Mouse (Mus musculus) CD4-positive helper T cell, adult 2 months (primary cell): ENCODE data around the gene Smarcd3.

Experiments used
- DNase-seq: peaks from one replicate; pipeline ENCODE4 v3.0.0-alpha.2; 2012; ENCODE audit warnings: low read depth, missing footprints, low spot score

The Smarcd3 gene

GRCm38 (mm10) chr5:24620626-24621025, 3.6 kb downstream of the Smarcd3 start:
- no peak for DNase-seq

- DNase-seq: no peak
Measured at GRCm38 (mm10) chr5:24620116-24620515, 4.1 kb downstream of the Smarcd3 start.

GRCm38 (mm10) chr5:24618921-24619320, 5.3 kb downstream of the Smarcd3 start:
- no peak for DNase-seq

- no peak for DNase-seq
Measured at GRCm38 (mm10) chr5:24615097-24615496, 9.1 kb downstream of the Smarcd3 start.

GRCm38 (mm10) chr5:24612302-24612649, 11.9 kb downstream of the Smarcd3 start:
- no peak for DNase-seq

- no peak for DNase-seq
Measured at GRCm38 (mm10) chr5:24611366-24612301, 12.6 kb downstream of the Smarcd3 start.

GRCm38 (mm10) chr5:24609388-24609787, 14.8 kb downstream of the Smarcd3 start:
- DNase-seq: no peak

GRCm38 (mm10) chr5:24605980-24606665, 18.1 kb downstream of the Smarcd3 start:
- DNase-seq: no peak

GRCm38 (mm10) chr5:24605321-24605979, 18.8 kb downstream of the Smarcd3 start:
- DNase-seq: no peak

- DNase-seq: no peak
Measured at GRCm38 (mm10) chr5:24604656-24605100, 19.5 kb downstream of the Smarcd3 start.

- no peak for DNase-seq
Measured at GRCm38 (mm10) chr5:24604080-24604655, 20.0 kb downstream of the Smarcd3 start.

- no peak for DNase-seq
Measured at GRCm38 (mm10) chr5:24603431-24604010, 20.7 kb downstream of the Smarcd3 start.

- DNase-seq: no peak
Measured at GRCm38 (mm10) chr5:24602751-24603343, 21.4 kb downstream of the Smarcd3 start.

GRCm38 (mm10) chr5:24601911-24602750, 22.1 kb downstream of the Smarcd3 start:
- peak; percentile 40 for DNase-seq

- DNase-seq: peak; percentile 6
Measured at GRCm38 (mm10) chr5:24601071-24601835, 23.0 kb downstream of the Smarcd3 start.

GRCm38 (mm10) chr5:24600236-24600635, 24.0 kb downstream of the Smarcd3 start:
- DNase-seq: no peak

- DNase-seq: no peak
Measured at GRCm38 (mm10) chr5:24599137-24599536, 25.1 kb downstream of the Smarcd3 start.

- peak; percentile 73 for DNase-seq
Measured at GRCm38 (mm10) chr5:24598570-24599006, 25.6 kb downstream of the Smarcd3 start.

GRCm38 (mm10) chr5:24597901-24598569, 26.2 kb downstream of the Smarcd3 start:
- DNase-seq: no peak
